Mouse (Mus musculus) retina, adult 2 months (tissue): ENCODE data around the gene Mars2.

ENCODE experiments used
- DNase-seq: peaks from one replicate; pipeline ENCODE4 v3.0.0-alpha.2; 2012; ENCODE audit warnings: low read depth, low spot score

Mars2 gene

DNA sequence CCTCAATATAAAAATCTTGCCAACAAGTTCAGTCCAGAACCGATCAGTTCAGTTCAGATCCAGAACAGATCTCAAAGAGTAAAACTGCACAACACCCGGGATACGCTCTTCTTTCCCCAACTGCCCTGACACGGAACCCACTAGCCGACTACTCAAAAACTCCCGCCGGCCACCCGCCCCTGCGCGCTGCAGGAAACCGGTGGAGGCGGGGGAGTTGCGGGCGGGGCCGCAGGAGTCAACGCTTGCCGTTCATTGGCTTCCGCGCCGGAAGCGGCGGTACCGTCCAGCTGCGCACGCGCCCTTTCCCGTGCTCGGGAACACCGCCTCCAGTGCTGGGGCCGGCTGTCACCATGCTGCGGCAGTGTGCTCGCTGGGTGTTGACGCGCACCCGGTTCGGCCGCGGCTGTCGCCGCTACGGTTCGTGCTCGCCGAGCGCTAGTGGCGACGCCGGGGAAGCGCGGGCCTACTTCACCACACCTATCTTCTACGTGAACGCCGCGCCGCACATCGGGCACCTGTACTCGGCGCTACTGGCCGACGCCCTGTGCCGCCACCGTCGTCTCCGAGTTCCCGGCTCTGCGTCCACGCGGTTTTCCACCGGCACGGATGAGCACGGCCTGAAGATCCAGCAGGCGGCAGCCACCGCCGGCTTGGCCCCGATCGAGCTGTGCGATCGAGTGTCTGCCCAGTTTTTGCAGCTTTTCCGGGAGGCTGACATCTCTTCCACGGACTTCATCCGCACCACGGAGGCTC lies at the start of gene Mars2:
Gene Mars2, plus strand, starts transcription at position 288 of the 753 bp plus-strand sequence.
- peak; percentile 84 for DNase-seq

- DNase-seq = no peak
These were observed 45.0 kb upstream of the Mars2 start for GRCm38 (mm10) chr1:55192015-55192414.

DNA sequence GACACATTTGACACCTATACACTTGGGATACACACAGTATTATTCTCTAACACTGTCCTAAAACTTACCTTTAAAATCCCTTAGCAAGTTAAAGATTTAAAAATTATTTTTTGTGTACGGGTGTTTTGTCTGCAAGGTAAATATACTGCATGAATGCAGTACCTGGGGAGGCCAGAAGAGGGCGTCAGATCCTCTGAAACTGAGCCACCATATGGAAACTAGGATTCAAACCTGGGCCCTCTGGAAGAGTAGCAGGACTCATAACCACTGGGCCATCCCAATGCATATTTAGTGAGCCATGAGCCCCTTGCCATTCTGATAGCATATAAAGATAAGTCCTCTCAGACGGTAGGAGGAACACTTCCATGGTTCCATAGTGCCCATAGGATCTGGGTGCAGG lies 44.2 kb upstream of the Mars2 start:
- DNase-seq = no peak

DNA sequence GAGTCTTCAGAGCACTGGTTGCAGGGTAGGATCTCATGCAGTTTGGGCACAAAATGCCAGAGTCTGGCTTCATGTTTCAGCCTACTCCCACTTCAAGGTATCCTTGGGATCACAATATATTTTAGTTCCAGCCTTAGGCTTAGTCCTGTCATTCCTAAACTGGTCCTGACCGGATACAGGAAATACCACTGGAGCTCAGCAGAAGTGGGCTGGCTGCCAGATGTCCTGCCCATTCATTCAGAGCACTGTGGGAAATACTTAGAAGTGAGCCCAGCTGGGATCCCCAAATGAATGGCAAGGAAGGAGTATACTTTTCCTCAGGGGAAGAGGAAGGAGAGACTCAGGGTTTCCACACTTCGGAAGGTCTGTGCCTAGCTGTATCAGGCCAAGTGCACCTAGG lies 43.7 kb upstream of the Mars2 start:
- DNase-seq = no peak

GRCm38 (mm10) chr1:55194064-55194915 lies 42.7 kb upstream of the Mars2 start:
- no peak for DNase-seq

DNA sequence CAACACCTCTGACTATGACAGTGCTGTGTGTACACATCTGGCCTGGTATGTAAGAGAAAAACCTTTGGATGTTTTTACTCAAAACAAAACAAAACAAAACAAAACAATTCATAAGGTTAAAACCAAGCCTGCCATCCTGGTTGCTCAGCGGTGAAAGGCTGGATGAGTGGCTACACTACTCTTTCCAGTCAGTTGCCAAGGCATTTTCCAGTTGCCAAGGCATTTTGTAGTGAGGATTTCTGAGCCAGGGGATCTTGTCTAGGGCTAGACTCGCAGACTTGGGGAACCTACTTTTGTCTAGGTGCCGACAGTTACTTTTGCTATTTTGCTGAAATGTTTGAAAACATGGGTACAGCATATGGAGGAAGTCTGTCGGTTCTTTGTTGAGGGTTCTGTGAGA lies 42.0 kb upstream of the Mars2 start:
- DNase-seq = no peak

DNA sequence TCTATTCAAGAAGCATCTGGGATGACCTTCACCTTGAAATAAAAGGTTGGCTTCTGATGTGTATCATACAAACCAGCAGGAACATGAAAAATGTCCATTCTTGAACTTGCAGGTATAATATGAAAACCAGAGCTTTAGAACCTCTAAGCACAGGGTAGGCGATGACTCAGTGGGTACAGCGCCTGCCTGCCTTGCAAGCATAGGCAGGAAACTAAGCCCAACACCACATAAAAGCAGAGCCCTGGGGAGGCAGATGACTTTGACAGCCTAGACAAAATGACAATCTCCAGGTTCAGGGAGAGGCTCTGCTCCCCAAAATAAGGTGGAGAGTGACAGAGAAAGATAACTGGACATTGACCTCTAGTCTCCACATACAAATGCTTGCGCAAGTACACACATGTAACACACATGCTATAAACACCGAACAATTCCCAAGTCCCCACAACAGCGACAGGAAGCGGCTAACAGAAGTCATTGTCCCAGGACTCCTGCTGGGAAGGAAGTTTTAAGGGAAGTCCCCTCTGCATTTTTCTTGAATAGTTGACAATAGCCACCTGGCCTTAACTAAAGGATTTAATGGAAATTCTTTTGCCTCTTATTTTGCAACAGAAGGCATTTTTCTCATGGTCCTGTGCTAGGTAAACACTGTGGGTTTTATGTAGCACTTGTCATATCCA lies 40.5 kb upstream of the Mars2 start:
- no peak for DNase-seq

GRCm38 (mm10) chr1:55198719-55199118 lies 38.3 kb upstream of the Mars2 start:
- DNase-seq = no peak

GRCm38 (mm10) chr1:55201850-55202752 lies 34.9 kb upstream of the Mars2 start:
- no peak for DNase-seq

DNA sequence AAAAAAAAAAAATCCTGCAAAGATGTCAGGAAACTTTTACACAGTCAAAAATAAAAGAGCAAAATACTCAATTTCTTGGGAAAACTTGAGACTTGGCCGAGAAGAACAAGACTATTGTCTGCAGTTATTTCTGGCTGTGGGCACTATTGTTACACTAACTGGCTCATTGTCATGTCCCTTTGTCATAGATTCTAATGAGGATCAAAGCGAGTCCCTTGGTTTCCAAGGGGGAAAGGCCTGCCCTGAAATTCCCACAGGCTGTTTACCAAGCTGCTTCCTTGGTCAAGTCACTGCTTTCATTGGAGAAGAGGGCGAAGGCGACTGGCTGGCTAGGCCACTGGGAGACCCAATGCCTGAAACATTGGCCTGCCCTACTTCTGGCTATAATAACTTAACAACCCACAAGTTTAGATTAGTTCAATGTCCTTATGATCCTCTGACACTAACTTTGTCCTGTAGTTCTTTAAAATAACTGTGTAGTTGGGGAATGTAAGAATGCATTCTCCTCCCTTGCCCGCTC lies 31.1 kb upstream of the Mars2 start:
- DNase-seq = no peak

- no peak for DNase-seq
These were observed 29.4 kb upstream of the Mars2 start for GRCm38 (mm10) chr1:55207561-55207960.

GRCm38 (mm10) chr1:55208500-55209140 lies 28.4 kb upstream of the Mars2 start:
- DNase-seq = no peak

DNA sequence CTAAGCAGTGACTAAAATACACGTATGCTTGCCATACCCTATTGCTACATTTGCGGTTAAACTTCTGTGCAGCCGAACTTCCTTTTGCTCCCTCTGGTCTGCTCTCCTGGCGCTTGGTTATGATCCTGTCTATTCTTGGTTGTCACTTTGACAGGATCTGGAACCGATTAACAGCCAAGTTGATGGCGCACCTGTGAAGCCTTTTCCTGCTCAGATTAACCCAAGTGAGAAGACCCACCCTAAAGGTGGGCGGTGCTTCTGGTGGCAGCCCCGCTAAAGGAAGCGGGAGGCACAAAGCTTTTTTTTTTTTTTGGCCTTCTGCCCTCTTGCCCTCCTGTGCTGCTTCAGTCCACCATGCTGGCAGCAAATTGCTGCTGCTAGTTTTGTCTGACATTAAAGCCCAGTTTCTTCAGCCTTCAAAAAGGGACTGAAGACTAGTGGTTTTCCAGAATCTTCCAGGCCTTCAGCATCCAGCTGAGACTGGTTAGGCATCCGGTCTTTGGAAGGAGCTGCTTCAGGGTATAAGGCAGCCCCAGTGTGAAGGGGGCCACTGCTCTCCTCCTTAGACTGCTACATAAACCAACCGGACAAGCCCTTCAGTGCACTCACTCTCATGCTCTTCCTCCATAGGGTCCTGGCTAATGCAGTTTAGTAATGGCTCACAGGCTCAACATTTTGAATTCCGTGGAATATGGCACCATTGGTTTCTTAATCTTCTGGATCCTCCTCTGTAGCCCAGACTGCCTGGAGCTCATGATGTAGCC lies 26.6 kb upstream of the Mars2 start:
- DNase-seq = no peak

GRCm38 (mm10) chr1:55211081-55211480 lies 25.9 kb upstream of the Mars2 start:
- no peak for DNase-seq

DNA sequence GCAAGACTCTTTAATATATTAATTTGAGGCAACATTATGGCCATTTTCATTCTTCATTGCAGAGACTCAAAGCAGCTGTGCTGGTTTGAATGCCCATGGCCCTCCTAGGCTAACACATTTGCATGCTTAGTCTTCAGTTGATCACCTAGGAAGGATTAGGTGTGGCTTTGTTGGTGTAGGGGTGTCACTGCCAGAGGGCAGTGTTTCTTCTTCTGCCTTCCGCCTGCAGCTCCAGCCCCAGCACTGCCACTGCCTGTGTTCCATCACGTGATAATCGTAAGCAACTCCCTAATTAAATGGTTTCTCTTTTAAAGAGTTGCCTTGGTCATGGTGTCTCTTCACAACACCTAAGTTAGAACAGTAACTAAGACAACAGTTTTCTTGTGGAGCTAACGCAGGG lies 24.2 kb upstream of the Mars2 start:
- DNase-seq = no peak

DNA sequence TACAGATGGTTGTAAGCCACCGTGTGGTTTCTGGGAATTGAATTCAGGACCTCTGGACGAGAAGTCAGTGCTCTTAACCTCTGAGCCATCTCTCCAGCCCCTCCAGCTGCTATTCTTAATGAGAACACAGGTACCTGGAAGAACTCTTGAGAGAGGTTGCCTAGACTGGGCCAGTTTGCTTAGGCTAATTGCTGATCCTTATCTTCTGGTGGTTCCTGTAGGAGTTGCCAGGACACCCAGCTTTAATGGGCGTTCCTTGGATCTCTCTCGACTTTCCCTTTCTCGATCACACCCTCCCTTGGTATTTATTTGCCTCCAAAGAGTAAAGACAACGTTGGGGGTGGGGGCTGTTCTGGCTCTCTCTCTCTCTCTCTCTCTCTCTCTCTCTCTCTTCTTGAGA lies 23.5 kb upstream of the Mars2 start:
- no peak for DNase-seq

DNA sequence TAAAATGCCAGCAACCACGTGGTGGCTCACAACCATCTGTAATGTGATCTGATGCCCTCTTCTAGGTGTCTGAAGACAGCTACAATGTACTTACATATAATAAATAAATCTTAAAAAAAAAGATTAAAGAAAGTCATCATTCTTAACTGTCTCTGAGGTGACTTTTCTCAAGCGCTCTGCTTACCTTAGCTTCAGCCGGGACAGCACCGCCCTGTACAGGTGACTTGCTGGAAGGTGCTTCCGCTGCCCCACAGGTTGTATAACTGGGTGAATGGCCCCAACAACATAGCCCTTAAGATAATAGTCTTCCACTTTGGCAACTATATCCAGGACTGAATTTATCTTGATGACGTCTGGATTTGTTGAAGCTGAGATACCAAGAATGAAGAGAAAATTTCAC lies 23.0 kb upstream of the Mars2 start:
- no peak for DNase-seq

DNA sequence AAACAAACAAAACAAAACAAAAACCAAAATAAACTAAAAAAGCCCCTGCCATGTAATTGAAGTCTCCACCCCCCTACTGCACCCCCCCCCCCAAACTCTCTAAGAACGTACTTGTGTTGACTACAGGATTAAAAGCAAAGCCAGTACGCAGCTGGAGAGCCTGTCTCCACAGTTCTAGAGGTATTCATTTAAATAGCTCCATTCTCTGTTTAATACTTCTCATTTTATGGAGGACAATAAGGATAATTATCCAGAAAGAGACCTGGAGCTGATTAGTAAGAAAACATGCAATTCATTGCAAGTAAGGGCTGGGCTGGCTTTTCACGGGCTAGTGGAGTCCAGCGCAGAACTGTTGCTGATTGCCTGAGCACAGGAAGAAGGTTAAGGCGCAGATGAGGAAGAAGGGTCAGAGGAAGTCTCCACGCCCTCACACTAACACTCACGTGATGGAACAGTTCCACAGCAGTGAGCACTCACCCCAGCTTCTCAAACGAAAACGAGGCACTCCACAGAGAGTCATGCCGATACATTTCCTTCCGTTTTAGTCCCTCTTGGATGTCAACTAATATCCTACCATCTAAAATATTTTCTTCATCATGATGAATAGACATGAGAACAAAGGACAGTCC lies 21.7 kb upstream of the Mars2 start:
- no peak for DNase-seq

- DNase-seq = no peak
These were observed 19.8 kb upstream of the Mars2 start for GRCm38 (mm10) chr1:55217191-55217590.
